Mouse (Mus musculus): ENCODE data around the gene St3gal4. TPM values are rescaled to one million over a fixed set of nuclear protein-coding genes. Genes with fewer than 3 reads are reported as not detected.

The St3gal4 gene
- total and polyA plus RNA-seq, 3 experiments, result 54.2 to 56.3 TPM; not detected in 1

DNA sequence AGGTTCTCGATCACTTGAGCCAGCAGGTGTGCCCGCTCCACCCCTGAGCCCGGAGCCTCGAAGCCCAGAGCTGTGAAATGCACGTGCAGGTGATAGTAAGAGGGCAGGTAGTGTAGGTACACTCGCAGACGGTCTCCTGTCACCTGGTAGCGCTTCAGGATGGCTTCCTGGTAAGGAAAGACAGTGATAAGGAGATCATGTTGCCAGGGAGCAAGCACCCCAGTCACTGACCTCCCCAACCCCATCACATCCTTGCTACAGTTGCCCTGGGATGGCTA is 5.5 kb upstream of the St3gal4 start:
- Histone ChIP-seq H3K27me3 (ENCODE audit: control insufficient read depth in 1 of 2, insufficient read depth in 2 of 2, low read length in 2 of 2) (no peaks in the 10 kb centered on the region), H3K27ac (ENCODE audit: control insufficient read depth, low read depth, low read length) (peak overlapping the region; percentile 99), H3K36me3 (ENCODE audit: control insufficient read depth in 1 of 2, insufficient read depth in 2 of 2, low read length in 2 of 2) (peaks cover 3 to 49% of the 10 kb centered on the region in 2 experiments; a peak in 2 of 4 replicates), H3K4me3 (ENCODE audit: control insufficient read depth in 1 of 2, insufficient read depth in 1 of 2, low read depth in 2 of 2, low read length in 2 of 2) (no peak overlapping the region), H3K4me1 (ENCODE audit: control insufficient read depth in 1 of 2, insufficient read depth in 2 of 2, low read length in 2 of 2) (peaks cover 19 to 51% of the 10 kb centered on the region in 2 experiments), H3K9me3 (replicated peaks; ENCODE audit: insufficient read depth, low read length) (no peaks in the 10 kb centered on the region), H3K9ac (ENCODE audit: control insufficient read depth, low read depth, low read length, poor library complexity, severe bottlenecking) (peak overlapping the region; percentile 48), H3K79me2 (ENCODE audit: control insufficient read depth, insufficient read depth, low read length, poor library complexity) (peaks cover 6% of the 10 kb centered on the region)
- no peak for DNase-seq (ENCODE audit: low read depth, low spot score)
- no peak for TF ChIP-seq HCFC1 (IDR thresholded peaks at IDR 0.05; ENCODE audit: low read depth, low read length)
- TF ChIP-seq JUND (IDR thresholded peaks at IDR 0.05; ENCODE audit: low read depth, low read length), result no peak

DNA sequence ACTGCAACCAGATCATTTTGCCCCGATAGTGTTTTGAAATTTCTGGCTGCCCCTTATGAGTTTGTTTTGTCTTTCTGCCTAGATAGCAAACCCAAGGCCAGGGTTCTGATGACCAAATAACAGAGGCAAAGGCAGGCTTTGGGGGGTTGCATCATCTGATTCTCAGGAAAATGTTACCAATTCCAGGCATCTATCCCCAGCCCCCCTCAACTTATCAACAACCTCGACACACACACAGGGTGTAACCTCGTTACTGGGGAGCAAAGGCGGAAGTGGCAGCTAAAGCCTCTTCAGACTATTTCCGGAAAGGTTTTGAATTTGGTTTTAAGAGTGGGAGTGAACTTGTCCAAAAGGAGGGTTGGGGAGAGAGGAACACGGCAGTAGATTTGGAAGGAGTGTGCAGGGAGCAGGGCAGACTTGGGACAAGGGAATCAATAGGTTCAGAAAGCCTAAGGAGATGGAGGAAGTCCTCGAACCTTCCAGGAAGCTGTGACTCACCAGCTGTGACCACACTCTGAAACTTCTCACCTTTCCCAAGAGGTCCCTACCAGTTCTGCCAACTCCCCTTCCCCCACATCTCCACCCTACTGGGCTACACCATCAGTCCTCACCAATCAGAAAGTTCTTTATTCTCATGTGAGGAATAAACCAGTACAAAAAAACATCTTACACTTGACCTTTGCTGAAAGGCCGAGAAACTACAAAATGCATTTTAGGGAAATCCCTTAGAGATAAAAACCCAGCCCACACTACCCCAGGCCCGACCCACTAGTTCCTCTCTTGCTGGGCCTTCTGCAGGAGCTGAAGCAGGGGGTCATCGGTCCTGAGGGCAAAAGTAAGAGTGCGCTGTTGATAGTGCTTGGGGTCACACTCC is 5.0 kb upstream of the St3gal4 start:
- Histone ChIP-seq H3K4me3 (ENCODE audit: control insufficient read depth in 1 of 2, insufficient read depth in 1 of 2, low read depth in 2 of 2, low read length in 2 of 2) (no peak overlapping the region), H3K4me1 (ENCODE audit: control insufficient read depth in 1 of 2, insufficient read depth in 2 of 2, low read length in 2 of 2) (peaks cover 19 to 57% of the 10 kb centered on the region in 2 experiments), H3K36me3 (ENCODE audit: control insufficient read depth in 1 of 2, insufficient read depth in 2 of 2, low read length in 2 of 2) (peaks cover 2 to 55% of the 10 kb centered on the region in 2 experiments; a peak in 2 of 4 replicates), H3K79me2 (ENCODE audit: control insufficient read depth, insufficient read depth, low read length, poor library complexity) (peaks cover 12% of the 10 kb centered on the region), H3K9me3 (replicated peaks; ENCODE audit: insufficient read depth, low read length) (no peaks in the 10 kb centered on the region), H3K9ac (ENCODE audit: control insufficient read depth, low read depth, low read length, poor library complexity, severe bottlenecking) (peak overlapping the region; percentile 59), H3K27ac (ENCODE audit: control insufficient read depth, low read depth, low read length) (peak overlapping the region; percentile 99), H3K27me3 (ENCODE audit: control insufficient read depth in 1 of 2, insufficient read depth in 2 of 2, low read length in 2 of 2) (no peaks in the 10 kb centered on the region)
- TF ChIP-seq SMC3 (IDR thresholded peaks at IDR 0.05; ENCODE audit: low read depth, low read length) (0 out of 2 replicates have a peak, but pooled peaks have one; percentile 10), TAL1 (IDR thresholded peaks at IDR 0.05; ENCODE audit: low read length) (peak; percentile 12; the same call in 1 of the 2 replicates), MXI1 (IDR thresholded peaks at IDR 0.05; ENCODE audit: low read depth, low read length) (no peak), CHD1 (IDR thresholded peaks at IDR 0.05; ENCODE audit: low read depth, low read length) (no peak), CHD2 (IDR thresholded peaks at IDR 0.05; ENCODE audit: low read length) (0 out of 2 replicates have a peak, but pooled peaks have one; percentile 6), NELFE (IDR thresholded peaks at IDR 0.05; ENCODE audit: low read depth, low read length) (peak; percentile 1; the same call in 1 of the 2 replicates), POLR2A (IDR thresholded peaks at IDR 0.05; ENCODE audit: control insufficient read depth in 1 of 2, insufficient read depth in 1 of 2, low read depth in 1 of 2, low read length in 2 of 2, poor library complexity in 1 of 2) (peak in 1 of 2 experiments; percentile 59; a peak in 1 of 4 replicates), USF1 (IDR thresholded peaks at IDR 0.05; ENCODE audit: low read depth, low read length) (no peak), ZNF384 (IDR thresholded peaks at IDR 0.05; ENCODE audit: low read depth, low read length) (no peak), EP300 (IDR thresholded peaks at IDR 0.05; ENCODE audit: low read depth in 1 of 2, low read length in 2 of 2) (peak in 1 of 2 experiments; percentile 85), HCFC1 (IDR thresholded peaks at IDR 0.05; ENCODE audit: low read depth, low read length) (peak; percentile 53; the same call in 1 of the 2 replicates), MYB (IDR thresholded peaks at IDR 0.05; ENCODE audit: low read depth, low read length) (no peak), ETS1 (IDR thresholded peaks at IDR 0.05; ENCODE audit: low read depth, low read length) (peak; percentile 81), GATA1 (IDR thresholded peaks at IDR 0.05; ENCODE audit: low read depth, low read length) (peak; percentile 43; the same call in 1 of the 2 replicates), ZMIZ1 (IDR thresholded peaks at IDR 0.05; ENCODE audit: low read depth, low read length) (no peak), ELF1 (IDR thresholded peaks at IDR 0.05; ENCODE audit: low read depth, low read length) (peak; percentile 85), MAZ (IDR thresholded peaks at IDR 0.05; ENCODE audit: low read depth, low read length) (no peak; the same call in 1 of the 2 replicates), SIN3A (IDR thresholded peaks at IDR 0.05; ENCODE audit: low read length) (peak; percentile 75), TCF12 (IDR thresholded peaks at IDR 0.05; ENCODE audit: low read depth, low read length) (peak; percentile 45; the same call in 1 of the 2 replicates), RCOR1 (IDR thresholded peaks at IDR 0.05; ENCODE audit: low read depth, low read length) (peak; percentile 57; the same call in 1 of the 2 replicates), TBP (IDR thresholded peaks at IDR 0.05; ENCODE audit: low read depth, low read length) (peak; percentile 51; the same call in 1 of the 2 replicates)
- peak; percentile 88 for DNase-seq (ENCODE audit: low read depth, low spot score)

Data from MEL (cell line).